Mouse (Mus musculus) intestine, embryonic 16.5 days (tissue): ENCODE data around the gene Cenpc1. TPM values are rescaled to one million over a fixed set of nuclear protein-coding genes. Genes with fewer than 3 reads are reported as not detected.

Experiments used
- ATAC-seq: fragments of 200-750 bp; cut with Nextera tagmentation; 2 replicates; pipeline ENCODE4 v1.8.0; 2017; ENCODE audit warnings: moderate TSS enrichment, moderate library complexity
- H3K27ac ChIP-seq: fragments of 300-500 bp; sonication (generic); 2 replicates; pipeline ENCODE4 v1.5.1; 2014; ENCODE audit warnings: mild to moderate bottlenecking, low read length
- H3K27me3 ChIP-seq: fragments of 300-500 bp; sonication (generic); replicated peaks from 2 replicates; pipeline ENCODE4 v1.6.1; 2014; ENCODE audit warnings: low read length, control low read depth, mixed read lengths; ENCODE audit not compliant: control insufficient read depth, insufficient read depth
- H3K36me3 ChIP-seq: fragments of 300-500 bp; sonication (generic); 2 replicates; pipeline ENCODE4 v1.6.1; 2014; ENCODE audit warnings: low read length, control low read depth; ENCODE audit not compliant: control insufficient read depth, insufficient read depth
- H3K4me1 ChIP-seq: fragments of 300-500 bp; sonication (generic); 2 replicates; pipeline ENCODE4 v1.6.1; 2014; ENCODE audit warnings: low read length, control low read depth, mixed read lengths; ENCODE audit not compliant: control insufficient read depth, insufficient read depth
- H3K4me2 ChIP-seq: fragments of 300-500 bp; sonication (generic); 2 replicates; pipeline ENCODE4 v1.6.1; 2014; ENCODE audit warnings: low read depth, low read length, control low read depth
- H3K4me3 ChIP-seq: fragments of 300-500 bp; sonication (generic); 2 replicates; pipeline ENCODE4 v1.5.1; 2014; ENCODE audit warnings: mild to moderate bottlenecking, low read length
- H3K9ac ChIP-seq: fragments of 300-500 bp; sonication (generic); 2 replicates; pipeline ENCODE4 v1.6.1; 2014; ENCODE audit warnings: low read depth, low read length
- H3K9me3 ChIP-seq: fragments of 300-500 bp; sonication (generic); 2 replicates; pipeline ENCODE4 v1.6.1; 2016; ENCODE audit warnings: low read length, control low read depth; ENCODE audit not compliant: control insufficient read depth
- WGBS: fragments of 180-500 bp; shearing (Covaris S2); extraction: QIAGEN DNeasy Blood & Tissue Kit; methylation state at CpG from one replicate; pipeline ENCODE4 v1.1.7; 2014; 5-methylcytosine and 5-hydroxymethylcytosine counted together
- polyA plus RNA-seq: library from polyadenylated mRNA; unstranded; fragments of >200 nt; fragmentation: Nextera tagmentation; extraction: Ambion mirVana; gene quantifications from 2 replicates; pipeline ENCODE4 v1.2.1, GENCODE M21; 2015

Cenpc1 gene
- polyA plus RNA-seq, 1 experiment from 2014 or later = 21.6 TPM

DNA sequence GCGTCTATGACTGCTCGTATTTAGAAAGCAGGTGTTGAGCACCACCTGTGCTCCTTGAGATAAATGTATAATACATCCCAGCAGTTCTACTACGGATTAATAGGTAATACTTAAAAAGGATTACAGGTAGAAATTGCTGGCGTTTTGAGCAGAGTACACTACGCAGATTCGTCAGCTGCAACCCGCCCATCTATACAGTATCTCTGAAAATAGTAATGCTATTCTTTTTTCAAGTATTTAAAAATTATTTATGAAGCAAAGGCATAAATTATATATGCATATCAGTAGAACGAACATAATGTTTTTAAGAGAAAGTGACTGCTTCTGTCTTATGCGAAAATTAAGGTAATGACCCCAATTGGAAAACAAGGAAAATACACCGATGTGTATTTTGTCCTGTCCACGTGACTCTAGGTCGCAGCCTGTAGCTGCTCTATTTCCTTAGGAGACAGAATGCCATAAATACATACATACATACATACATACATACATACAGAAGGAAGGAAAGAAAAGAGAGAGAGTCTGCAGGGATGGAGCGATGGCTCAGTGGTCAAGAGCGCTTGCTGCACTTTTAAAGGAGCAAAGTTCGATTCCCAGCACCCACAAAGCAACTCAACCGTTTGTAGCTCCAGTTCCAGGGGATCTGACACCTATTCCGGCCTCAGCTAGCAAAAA lies 630 bp upstream of the Cenpc1 start:
- ATAC-seq = peak; percentile 65
- H3K36me3 ChIP-seq = no peaks in the 10 kb centered on the region
- H3K9ac ChIP-seq = peak overlapping the region; percentile 66

DNA sequence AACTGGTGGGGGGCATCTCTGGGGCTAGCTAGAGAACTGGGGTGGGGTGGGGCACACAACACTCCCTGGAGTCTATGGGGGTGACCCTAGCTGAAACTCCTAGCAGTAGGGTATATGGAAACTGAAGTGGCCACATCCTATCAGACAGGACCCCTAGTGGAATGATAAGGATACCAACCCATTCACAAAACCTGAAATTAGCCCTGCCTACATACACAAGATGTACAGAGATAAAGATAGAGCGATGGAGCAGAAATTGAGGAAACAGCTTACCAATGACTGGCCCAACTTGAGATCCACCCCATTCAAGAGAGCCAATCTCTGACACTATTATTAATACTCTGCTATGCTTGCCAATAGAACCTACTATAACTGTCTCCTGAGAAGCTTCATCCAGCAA lies 1.9 kb downstream of the Cenpc1 start:
- WGBS = 94% methylated on average over 1 of the region's 1 CpGs
- Histone ChIP-seq H3K4me1 (peaks cover 6% of the 10 kb centered on the region; the same call in 1 of the 2 replicates), H3K4me3 (no peak overlapping the region), H3K9ac (no peak overlapping the region), H3K9me3 (no peaks in the 10 kb centered on the region), H3K36me3 (no peaks in the 10 kb centered on the region), H3K27me3 (no peaks in the 10 kb centered on the region), H3K4me2 (no peak overlapping the region), H3K27ac (no peak overlapping the region)
- ATAC-seq = no peak

More for the DNA sequence above, 630 bp upstream of the Cenpc1 start:
- H3K27me3 ChIP-seq = no peaks in the 10 kb centered on the region
- under 1% methylated on average over 17 of the region's 17 CpGs for WGBS
- peak overlapping the region; percentile 65 for H3K27ac ChIP-seq
- peak overlapping the region; percentile 83 for H3K4me2 ChIP-seq
- peaks cover 6% of the 10 kb centered on the region; the same call in 1 of the 2 replicates for H3K4me1 ChIP-seq
- peak overlapping the region; percentile 50 for H3K4me3 ChIP-seq
- no peaks in the 10 kb centered on the region for H3K9me3 ChIP-seq

DNA sequence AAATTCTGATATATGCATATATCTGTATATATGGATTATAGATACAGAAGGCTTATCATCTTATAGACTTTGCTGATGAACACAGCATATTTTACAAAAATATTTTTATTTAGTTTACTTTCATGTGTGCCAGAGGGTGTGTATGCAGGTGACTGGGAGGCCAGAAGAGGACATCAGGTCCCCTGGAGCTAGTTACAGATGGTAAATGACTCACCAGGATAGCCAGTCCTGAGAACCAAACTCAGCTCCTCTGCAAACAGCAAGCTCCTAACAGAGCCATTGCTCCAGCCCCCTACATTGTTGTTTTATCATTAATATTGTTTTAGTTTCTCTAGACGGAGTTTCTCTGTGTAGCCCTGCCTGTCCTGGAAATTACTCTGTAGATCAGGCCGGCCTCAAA lies 35.6 kb downstream of the Cenpc1 start:
- H3K27ac ChIP-seq = no peak overlapping the region
- WGBS = 82% methylated on average over 2 of the region's 2 CpGs
- H3K4me3 ChIP-seq = no peak overlapping the region
- H3K4me2 ChIP-seq = no peak overlapping the region
- no peak for ATAC-seq
- no peaks in the 10 kb centered on the region for H3K9me3 ChIP-seq
- no peak overlapping the region for H3K9ac ChIP-seq
- H3K4me1 ChIP-seq = no peaks in the 10 kb centered on the region
- H3K27me3 ChIP-seq = no peaks in the 10 kb centered on the region
- H3K36me3 ChIP-seq = peaks cover 6% of the 10 kb centered on the region

DNA sequence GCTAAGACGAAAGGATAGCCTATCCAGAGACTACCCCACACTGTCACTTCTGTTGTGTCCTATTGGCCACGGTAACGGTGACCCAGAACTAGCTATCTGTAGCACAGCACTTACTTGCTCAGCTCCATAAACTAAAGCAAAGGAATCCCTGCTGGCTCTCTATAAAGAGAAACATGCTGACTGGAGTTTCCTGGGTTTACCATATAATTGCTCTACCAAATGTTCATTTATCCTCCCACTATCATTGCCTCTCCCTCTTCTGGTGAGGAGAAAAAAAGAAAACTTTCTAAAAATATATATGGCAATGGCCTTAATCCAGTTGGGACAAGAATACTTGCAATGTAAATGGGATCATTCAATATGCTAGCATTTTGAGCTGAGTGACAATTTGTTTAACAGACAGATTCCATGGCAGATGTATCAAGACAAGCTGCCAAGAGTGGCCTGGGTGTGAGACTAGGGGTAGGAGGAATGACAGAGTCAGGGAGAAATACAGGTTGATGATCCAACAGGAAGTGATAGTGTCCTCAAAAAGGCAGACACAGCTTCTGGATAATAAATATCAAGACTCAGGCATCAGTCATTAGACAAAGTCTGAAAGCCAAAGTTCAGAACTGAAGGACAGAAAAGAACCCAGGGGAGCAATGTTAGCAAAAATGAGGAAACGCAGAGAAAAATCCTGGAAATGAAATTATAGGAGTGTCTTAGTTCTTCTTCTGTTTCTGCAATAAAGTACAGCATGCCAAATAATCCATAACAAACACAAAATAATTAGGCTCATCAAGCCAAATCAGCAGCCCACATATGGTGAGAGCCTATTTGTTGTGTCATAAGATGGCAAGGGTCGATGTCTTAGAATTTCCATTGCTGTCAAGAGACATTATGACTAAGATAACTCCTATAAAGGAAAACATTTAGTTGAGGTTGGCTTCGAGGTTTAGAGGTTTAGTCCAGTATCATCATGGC lies 68.6 kb downstream of the Cenpc1 start:
- Histone ChIP-seq H3K4me3 (no peak overlapping the region), H3K9ac (no peak overlapping the region), H3K27me3 (no peaks in the 10 kb centered on the region), H3K4me2 (no peak overlapping the region), H3K4me1 (no peaks in the 10 kb centered on the region), H3K9me3 (no peaks in the 10 kb centered on the region), H3K27ac (no peak overlapping the region), H3K36me3 (no peaks in the 10 kb centered on the region)
- ATAC-seq = no peak
- WGBS = 83% methylated on average over 6 of the region's 6 CpGs

DNA sequence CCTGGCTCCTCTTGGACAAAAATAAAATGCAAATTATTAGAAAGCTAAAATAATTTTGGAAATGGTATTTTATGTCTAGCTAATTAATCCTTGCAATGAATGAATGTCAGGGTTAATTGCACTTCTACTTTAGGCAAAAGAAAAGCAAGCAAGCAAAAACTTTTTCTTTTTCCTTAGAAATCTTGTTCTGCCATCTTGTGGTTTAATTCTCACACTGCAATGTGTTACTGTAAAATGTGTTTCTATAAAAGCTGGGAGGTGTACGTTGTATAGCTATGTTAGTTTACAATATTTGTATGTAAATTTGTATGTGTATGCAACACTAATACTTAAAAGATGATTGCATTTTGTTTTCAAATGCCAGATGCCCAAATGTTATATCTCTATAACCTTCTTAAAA lies 70.8 kb downstream of the Cenpc1 start:
- Histone ChIP-seq H3K4me2 (no peak overlapping the region), H3K27me3 (no peaks in the 10 kb centered on the region), H3K4me1 (no peaks in the 10 kb centered on the region), H3K27ac (no peak overlapping the region), H3K9ac (no peak overlapping the region), H3K36me3 (no peaks in the 10 kb centered on the region), H3K4me3 (no peak overlapping the region), H3K9me3 (no peaks in the 10 kb centered on the region)
- 36% methylated on average over 1 of the region's 1 CpGs for WGBS
- ATAC-seq = no peak

DNA sequence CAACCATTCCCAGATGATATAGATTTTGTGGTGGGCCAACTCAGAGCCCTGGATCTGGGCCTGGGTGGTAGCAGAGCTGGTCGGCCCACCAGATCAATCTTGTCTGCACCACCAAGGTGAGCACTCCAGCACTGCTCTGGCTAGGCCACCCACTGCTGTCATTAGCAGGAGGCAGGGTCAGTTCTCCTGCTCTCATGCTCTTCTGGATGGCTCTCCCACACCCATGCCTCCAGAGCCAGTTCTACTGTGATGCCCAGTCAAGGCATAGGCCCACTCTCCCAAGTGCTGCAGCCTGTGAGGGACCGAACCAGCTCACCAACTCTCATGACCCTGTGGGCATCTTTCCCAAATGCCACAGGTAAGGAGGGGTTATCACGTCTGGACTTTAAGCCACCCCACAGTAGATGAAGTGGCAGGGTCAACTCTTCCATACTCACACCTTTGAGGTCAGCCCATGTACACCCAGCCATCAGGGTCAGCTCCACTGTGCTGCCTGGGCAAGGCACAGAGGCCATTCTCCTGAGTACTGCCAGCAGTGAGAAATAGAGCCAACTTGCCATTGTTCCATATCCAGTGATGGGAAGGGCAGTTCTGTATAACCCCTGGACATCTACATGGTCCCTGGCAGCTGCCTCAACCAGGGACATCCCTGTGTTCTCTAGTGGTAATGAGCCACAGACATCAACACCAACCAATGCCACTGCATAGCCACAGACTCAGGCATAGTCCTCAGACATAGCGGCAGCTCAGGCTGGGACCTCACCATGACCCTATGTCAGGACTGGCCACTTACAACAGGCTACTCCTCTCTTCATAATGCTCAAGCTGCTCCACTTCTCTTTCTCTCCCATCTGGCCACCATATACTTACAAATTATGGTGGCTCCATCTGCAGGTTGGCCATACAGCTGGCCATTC lies 72.3 kb downstream of the Cenpc1 start:
- 88% methylated on average over 4 of the region's 4 CpGs for WGBS
- no peak overlapping the region for H3K4me2 ChIP-seq
- H3K9me3 ChIP-seq = no peaks in the 10 kb centered on the region
- H3K27me3 ChIP-seq = no peaks in the 10 kb centered on the region
- H3K4me3 ChIP-seq = no peak overlapping the region
- H3K27ac ChIP-seq = no peak overlapping the region
- H3K4me1 ChIP-seq = no peaks in the 10 kb centered on the region
- ATAC-seq = no peak
- no peaks in the 10 kb centered on the region for H3K36me3 ChIP-seq
- H3K9ac ChIP-seq = no peak overlapping the region

DNA sequence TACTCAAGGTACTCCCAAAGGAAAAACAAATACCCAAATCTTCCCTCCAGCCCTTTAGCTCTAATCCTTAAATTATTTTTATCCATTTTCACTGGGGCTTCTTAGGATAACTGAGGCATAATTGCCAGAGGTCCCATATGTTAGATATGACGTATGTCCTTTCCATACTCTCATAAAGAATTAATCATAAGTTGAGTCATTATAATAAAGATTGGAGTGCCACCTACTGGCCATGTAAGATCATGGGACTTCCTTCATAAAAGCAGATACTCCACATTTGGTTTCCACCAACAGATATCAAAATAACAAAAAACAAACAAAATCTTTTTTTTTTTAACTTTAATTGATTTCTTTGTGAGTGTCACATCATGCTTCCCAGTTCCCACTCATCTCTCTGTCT lies 73.3 kb downstream of the Cenpc1 start:
- H3K4me3 ChIP-seq = no peak overlapping the region
- ATAC-seq = no peak
- WGBS = 27% methylated on average over 1 of the region's 1 CpGs
- no peaks in the 10 kb centered on the region for H3K4me1 ChIP-seq
- no peaks in the 10 kb centered on the region for H3K27me3 ChIP-seq
- H3K9ac ChIP-seq = no peak overlapping the region
- no peak overlapping the region for H3K27ac ChIP-seq
- no peaks in the 10 kb centered on the region for H3K36me3 ChIP-seq
- no peaks in the 10 kb centered on the region for H3K9me3 ChIP-seq
- no peak overlapping the region for H3K4me2 ChIP-seq

DNA sequence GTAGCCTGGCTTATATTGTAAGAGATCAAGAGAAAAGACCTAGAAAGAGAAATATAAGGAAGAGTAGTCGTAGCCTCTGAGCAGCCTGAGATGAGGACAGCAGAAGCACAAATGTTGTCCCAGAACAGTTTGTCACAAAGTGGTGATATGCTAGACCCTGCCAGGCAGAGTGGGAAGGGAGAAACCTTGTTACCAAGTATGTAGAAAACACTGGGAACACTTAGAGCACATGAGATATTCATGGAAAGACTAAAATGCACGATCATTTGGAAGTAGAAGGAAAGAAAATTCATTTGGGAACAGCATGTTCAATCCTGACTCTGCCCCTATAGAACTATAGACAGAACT lies 77.9 kb downstream of the Cenpc1 start:
- 86% methylated on average over 2 of the region's 2 CpGs for WGBS
- Histone ChIP-seq H3K9me3 (no peaks in the 10 kb centered on the region), H3K9ac (no peak overlapping the region), H3K27ac (no peak overlapping the region), H3K36me3 (no peaks in the 10 kb centered on the region), H3K27me3 (no peaks in the 10 kb centered on the region), H3K4me1 (no peaks in the 10 kb centered on the region), H3K4me3 (no peak overlapping the region), H3K4me2 (no peak overlapping the region)
- no peak for ATAC-seq
